Mouse (Mus musculus): ENCODE measurements around the gene Spsb1. TPM values are rescaled to one million over a fixed set of nuclear protein-coding genes. Genes with fewer than 3 reads are reported as not detected.

Spsb1 gene
- total RNA-seq, 2 experiments from 2014 or later, result 5.2 to 8.2 TPM

DNA sequence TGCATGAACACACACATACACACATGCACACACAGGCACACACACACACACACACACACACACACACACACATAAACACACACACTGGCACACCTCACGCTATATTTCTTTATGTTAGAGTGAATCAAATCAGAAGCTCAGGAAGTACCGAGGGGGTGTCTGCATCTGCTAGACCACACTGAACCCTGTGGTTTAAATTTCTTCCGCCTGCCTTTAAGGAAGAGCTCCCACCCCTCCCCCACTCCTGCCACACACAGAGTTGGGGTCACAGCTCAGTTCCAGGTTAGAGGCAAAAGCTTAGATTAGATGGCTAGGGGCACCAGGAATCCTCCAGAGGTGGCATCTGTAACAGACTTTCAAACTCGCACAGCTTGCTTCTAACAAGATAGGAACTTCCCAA lies 42.4 kb downstream of the Spsb1 start:
- DNase-seq, result no peak

- no peak for DNase-seq
These were observed 44.3 kb downstream of the Spsb1 start for GRCm38 (mm10) chr4:149910558-149910957.

DNA sequence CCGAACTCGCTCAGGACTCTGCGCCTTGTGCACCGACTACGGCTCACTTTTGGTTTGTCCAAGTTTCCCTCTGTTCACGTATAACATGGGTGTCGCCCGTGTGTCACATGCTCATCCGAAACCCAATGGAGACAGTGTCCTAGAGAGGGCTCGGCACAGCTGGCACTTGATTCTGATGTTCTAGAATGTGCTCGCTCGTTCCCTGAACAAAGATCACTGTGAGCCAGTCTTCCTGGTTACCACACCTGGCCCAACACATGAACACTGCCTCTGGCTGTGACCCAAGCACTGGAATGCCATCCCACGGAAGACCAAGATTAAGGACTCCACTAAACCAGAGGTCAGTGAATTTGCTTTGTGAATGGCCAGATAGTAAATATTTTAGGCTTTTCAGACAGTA lies 45.3 kb downstream of the Spsb1 start:
- DNase-seq, result no peak

DNA sequence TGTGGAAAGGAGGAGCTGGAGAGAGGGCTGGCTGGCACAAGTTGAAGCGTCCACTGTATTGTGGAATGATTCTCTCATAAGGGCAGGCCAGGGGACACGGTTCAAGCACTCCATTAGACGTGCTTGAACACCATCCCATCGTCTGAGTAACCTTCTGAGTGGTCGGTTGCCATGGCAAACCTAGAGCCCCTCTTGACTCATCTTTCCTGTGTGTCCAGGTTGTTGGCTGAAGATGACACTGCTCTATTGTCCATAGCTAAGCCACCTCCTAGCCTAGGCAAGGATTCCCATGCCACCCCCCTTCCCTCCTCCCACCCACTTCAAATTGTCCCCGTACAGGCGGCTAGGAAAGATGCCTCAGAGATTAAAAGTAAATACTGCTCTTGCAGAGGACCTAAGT lies 45.9 kb downstream of the Spsb1 start:
- no peak for DNase-seq

GRCm38 (mm10) chr4:149907656-149908055 lies 47.2 kb downstream of the Spsb1 start:
- DNase-seq, result no peak

- no peak for DNase-seq
These were observed 47.9 kb downstream of the Spsb1 start for GRCm38 (mm10) chr4:149906921-149907320.

DNA sequence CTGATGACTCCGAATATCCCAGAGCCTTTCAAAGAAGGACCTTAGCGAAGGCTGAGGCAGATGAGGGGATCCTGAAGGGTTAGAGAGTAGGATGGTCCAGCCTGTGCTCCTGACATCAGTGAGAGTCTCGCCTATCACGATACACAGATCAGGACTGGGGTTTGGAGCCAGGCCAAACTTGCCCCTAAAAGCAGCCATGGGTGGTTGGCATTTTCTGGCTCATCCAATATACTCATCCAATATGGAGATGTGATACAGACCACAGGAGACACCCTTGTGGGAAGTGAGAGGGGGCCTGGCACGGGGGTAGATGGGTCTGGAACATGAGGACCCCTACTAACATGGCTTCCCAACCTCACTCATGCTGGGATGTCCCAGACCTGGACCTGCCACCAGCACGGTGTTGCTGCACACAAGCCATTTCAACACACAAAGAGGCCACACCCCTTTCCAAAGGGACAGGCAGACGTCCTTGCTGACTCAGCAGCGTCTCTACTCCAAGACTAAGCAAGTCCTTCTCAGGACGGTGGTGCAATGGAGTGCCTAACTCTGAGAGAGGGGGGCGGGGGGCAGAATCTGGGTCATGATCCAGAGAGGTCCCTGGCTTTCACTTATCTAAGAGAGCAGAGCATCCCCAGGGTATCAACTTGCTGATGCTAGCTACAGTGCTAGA lies 49.4 kb downstream of the Spsb1 start:
- DNase-seq, result no peak

DNA sequence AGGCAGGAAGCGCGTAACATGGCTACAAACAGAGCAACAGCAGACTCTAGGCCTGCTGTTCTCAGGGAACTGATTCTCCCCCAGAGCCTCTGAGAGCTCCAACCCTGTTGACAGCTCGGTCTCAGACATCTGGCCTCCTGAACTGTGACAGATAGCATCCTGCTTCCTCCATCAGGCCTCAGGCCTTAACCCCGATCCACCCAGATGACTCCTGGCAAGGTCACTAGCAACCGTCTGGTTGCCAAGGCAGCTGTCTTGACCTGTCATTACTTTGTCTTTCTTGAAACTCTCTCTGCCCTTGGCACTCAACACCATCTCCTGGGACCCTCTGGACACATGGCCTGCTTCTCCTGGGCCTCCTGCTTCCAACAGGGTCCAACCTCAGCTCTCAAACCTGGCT lies 51.8 kb downstream of the Spsb1 start:
- peak; percentile 79 for DNase-seq

- DNase-seq, result no peak
These were observed 53.5 kb downstream of the Spsb1 start for GRCm38 (mm10) chr4:149901349-149901782.

- no peak for DNase-seq
These were observed 57.1 kb downstream of the Spsb1 start for GRCm38 (mm10) chr4:149897661-149898260.

- no peak for DNase-seq
These were observed 58.8 kb downstream of the Spsb1 start for GRCm38 (mm10) chr4:149896024-149896538.

GRCm38 (mm10) chr4:149895226-149895625 lies 59.6 kb downstream of the Spsb1 start:
- no peak for DNase-seq

- no peak for DNase-seq
These were observed 60.5 kb downstream of the Spsb1 start for GRCm38 (mm10) chr4:149894300-149894699.

DNA sequence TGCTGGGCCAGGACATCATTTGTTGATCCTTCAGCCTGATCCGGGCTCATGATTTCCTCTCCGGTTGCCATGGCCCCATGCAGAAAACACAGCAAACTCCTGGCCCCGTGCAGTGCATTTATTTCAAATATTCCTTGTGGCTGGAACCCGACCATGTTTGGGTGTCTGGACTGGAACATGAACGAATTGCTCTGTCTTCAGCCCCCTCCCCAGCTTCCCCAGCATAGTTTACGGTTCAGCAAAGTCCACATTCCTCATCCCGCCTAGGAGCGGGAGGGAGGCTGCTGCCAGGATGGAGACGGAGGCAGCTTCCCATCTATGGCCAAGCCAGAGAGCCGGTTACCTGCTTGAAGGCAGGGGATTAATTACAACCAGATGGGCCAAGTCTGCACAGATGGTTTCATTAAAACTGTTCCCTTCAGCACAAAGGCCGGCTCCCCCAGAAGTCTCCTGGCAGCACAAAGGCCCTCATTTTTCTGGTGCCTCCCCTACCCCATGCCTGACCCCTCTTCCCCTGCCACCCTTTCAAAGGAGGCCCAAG lies 61.2 kb downstream of the Spsb1 start:
- peak; percentile 69 for DNase-seq

GRCm38 (mm10) chr4:149891172-149891960 lies 63.5 kb downstream of the Spsb1 start:
- DNase-seq, result no peak

- peak; percentile 81 for DNase-seq
These were observed 64.3 kb downstream of the Spsb1 start for GRCm38 (mm10) chr4:149890551-149890950.

GRCm38 (mm10) chr4:149889851-149890250 lies 65.0 kb downstream of the Spsb1 start:
- DNase-seq, result peak; percentile 97

- peak; percentile 51 for DNase-seq
These were observed 65.9 kb downstream of the Spsb1 start for GRCm38 (mm10) chr4:149888736-149889470.

- peak; percentile 74 for DNase-seq
These were observed 66.7 kb downstream of the Spsb1 start for GRCm38 (mm10) chr4:149888156-149888555.

- peak; percentile 74 for DNase-seq
These were observed 68.3 kb downstream of the Spsb1 start for GRCm38 (mm10) chr4:149886298-149887271.

DNA sequence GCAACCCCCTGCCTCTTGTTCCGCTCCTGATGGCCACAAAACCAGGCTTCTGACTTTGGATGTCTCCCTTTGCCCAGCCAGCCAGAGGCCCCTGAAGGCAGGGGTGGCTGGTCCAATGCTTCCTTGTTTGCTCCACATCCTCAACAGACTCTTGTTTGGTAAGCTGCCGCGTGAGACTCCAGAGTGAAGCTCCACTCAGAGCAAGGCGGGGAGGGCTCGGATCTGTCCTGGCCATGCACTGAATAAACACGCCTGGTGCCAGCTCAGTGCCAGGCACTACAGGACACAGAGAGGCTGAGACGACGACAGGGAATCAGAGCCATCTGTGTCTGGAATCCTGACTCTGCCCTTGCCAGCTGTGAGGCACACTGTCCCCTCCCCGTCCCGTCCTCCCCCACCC lies 70.9 kb downstream of the Spsb1 start:
- no peak for DNase-seq
